Mouse (Mus musculus) forebrain, postnatal 0 days (tissue): ENCODE data around the gene Gm2115. TPM values are rescaled to one million over a fixed set of nuclear protein-coding genes. Genes with fewer than 3 reads are reported as not detected.

Experiments
- ATAC-seq: fragments of 200-750 bp; cut with Nextera tagmentation; 2 replicates; pipeline ENCODE4 v1.8.0; 2017; ENCODE audit warnings: mild to moderate bottlenecking, moderate library complexity
- DNase-seq: peaks from one replicate; pipeline ENCODE4 v3.0.0-alpha.2; 2015
- H3K27ac ChIP-seq: fragments of 300-500 bp; sonication (generic); 2 replicates; pipeline ENCODE4 v1.5.1; 2014; ENCODE audit warnings: low read depth, mild to moderate bottlenecking, antibody characterized with exemption, low read length, moderate library complexity, mixed read lengths
- H3K27me3 ChIP-seq: fragments of 300-500 bp; sonication (generic); 2 replicates; pipeline ENCODE4 v1.6.1; 2014; ENCODE audit warnings: mild to moderate bottlenecking, low read length, mixed read lengths; ENCODE audit not compliant: insufficient read depth
- H3K36me3 ChIP-seq: fragments of 300-500 bp; sonication (generic); 2 replicates; pipeline ENCODE4 v1.6.1; 2014; ENCODE audit warnings: mild to moderate bottlenecking, moderate library complexity; ENCODE audit not compliant: insufficient read depth
- H3K4me1 ChIP-seq: fragments of 300-500 bp; sonication (generic); 2 replicates; pipeline ENCODE4 v1.6.1; 2014; ENCODE audit warnings: antibody characterized with exemption; ENCODE audit not compliant: insufficient read depth
- H3K4me2 ChIP-seq: fragments of 300-500 bp; sonication (generic); 2 replicates; pipeline ENCODE4 v1.6.1; 2014; ENCODE audit warnings: low read depth, mild to moderate bottlenecking, moderate library complexity
- H3K4me3 ChIP-seq: fragments of 300-500 bp; sonication (generic); 2 replicates; pipeline ENCODE4 v1.5.1; 2014; ENCODE audit warnings: low read depth, low read length, mixed read lengths
- H3K9ac ChIP-seq: fragments of 300-500 bp; sonication (generic); 2 replicates; pipeline ENCODE4 v1.6.1; 2014; ENCODE audit warnings: mild to moderate bottlenecking
- H3K9me3 ChIP-seq: fragments of 300-500 bp; sonication (generic); 2 replicates; pipeline ENCODE4 v1.6.1; 2016; ENCODE audit warnings: low read length
- CTCF ChIP-seq: sonication (generic); IDR thresholded peaks from 2 replicates; pipeline ENCODE4 v1.5.1; 2016; ENCODE audit warnings: antibody characterized with exemption, control low read depth, low read depth
- WGBS: fragments of 180-500 bp; shearing (Covaris S2); extraction: QIAGEN DNeasy Blood & Tissue Kit; methylation state at CpG from one replicate; pipeline ENCODE4 v1.1.7; 2014; 5-methylcytosine and 5-hydroxymethylcytosine counted together
- polyA plus RNA-seq: library from polyadenylated mRNA; unstranded; fragments of >200 nt; fragmentation: Nextera tagmentation; extraction: Ambion mirVana; gene quantifications from 2 replicates; pipeline ENCODE4 v1.2.1, GENCODE M21; 2015
- total RNA-seq: library from RNA; depleted of rRNA; stranded (reverse); fragments of >200 nt; gene quantifications from 2 replicates; pipeline ENCODE4 v1.2.3, GENCODE M21; 2014; rRNA removed

Gene Gm2115
- total and polyA plus RNA-seq, 2 experiments from 2014 or later: 0.50 to 0.71 TPM

DNA sequence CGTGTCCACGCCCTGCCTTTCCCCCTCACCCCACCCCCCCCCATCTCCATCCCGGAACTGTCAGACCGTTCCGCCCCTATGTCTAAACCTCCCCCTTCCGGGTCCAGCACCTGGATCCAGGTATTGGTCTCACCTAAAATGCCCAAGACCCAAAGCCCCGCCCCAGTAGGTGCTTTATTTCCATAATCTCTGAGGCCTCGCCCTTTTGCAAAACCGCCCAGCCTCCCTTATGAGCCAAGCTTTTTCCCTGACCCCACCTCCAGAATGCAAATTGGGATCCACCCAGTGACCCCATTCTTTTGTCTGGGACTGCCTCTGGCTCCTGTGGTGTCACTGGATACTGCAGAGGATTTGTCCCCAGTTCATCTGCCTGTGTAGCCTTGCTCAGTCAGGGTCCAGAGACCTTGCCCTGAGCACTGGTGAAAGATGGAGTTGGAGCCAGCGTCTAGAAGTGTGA is 77.6 kb downstream of the Gm2115 start, which contains the start of gene Fah:
Gene Fah, minus strand, starts transcription at position 430 of the 457 bp plus-strand sequence.
- WGBS: 1% methylated on average over 10 of the region's 10 CpGs
- H3K4me1 ChIP-seq: peaks cover 10% of the 10 kb centered on the region
- peak within 1 kb of the TSS; percentile 72 for H3K4me2 ChIP-seq
- TF ChIP-seq CTCF: no peak
- H3K27me3 ChIP-seq: no peaks in the 10 kb centered on the region
- no peaks in the 10 kb centered on the region for H3K36me3 ChIP-seq
- no peaks in the 10 kb centered on the region for H3K9me3 ChIP-seq
- peak; percentile 43 for DNase-seq
- peak; percentile 21 for ATAC-seq
- H3K4me3 ChIP-seq: peak within 1 kb of the TSS; percentile 65
- H3K9ac ChIP-seq: peak within 1 kb of the TSS; percentile 81
- peak within 1 kb of the TSS; percentile 59 for H3K27ac ChIP-seq

DNA sequence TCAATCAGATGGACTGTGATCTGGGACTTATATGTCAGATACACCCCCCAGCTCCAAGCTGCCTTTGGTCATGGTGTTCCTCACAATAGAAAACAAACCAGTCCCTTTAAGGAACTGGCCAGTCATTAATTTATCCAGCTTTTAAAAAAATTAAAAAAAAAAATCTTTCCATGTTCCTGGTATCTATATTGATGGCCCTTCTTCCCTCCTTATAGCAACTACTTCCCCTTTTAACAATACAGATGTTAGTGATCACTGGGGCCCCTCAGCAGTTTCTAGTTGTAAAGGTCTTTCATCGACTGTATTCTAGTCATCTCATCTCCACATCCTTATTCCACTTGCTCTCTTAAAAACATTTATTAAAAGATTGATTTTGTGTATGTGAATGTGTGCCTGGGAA is 82.9 kb downstream of the Gm2115 start:
- TF ChIP-seq CTCF: no peak
- 96% methylated on average over 1 of the region's 1 CpGs for WGBS
- DNase-seq: no peak

DNA sequence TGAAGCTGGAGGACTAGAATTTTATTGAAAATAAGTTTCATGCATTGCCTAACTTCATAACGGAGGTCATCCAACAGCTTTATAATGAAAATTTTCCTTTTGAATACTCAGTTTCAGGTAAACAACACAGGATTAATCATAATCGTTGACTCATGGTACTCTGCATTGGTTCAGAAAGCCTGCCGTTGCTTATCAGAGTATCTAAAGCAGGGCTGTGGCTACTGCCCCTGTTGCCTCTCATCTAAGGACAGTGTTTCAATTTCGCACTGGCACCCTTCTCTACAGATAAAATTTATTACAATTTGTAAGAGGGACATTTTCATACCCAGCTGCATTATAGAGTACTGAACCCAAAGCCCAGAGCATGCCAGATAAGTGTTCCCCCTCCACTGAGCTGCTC is 83.7 kb downstream of the Gm2115 start:
- Histone ChIP-seq H3K27ac (no peak overlapping the region), H3K9ac (no peak overlapping the region), H3K36me3 (peaks cover 6% of the 10 kb centered on the region; the same call in 1 of the 2 replicates), H3K4me1 (no peaks in the 10 kb centered on the region), H3K4me3 (no peak overlapping the region), H3K27me3 (no peaks in the 10 kb centered on the region), H3K9me3 (no peaks in the 10 kb centered on the region), H3K4me2 (no peak overlapping the region)
- ATAC-seq: no peak
- TF ChIP-seq CTCF: no peak
- DNase-seq: no peak
- WGBS: 89% methylated on average over 4 of the region's 4 CpGs

More for the DNA sequence above, 82.9 kb downstream of the Gm2115 start:
- Histone ChIP-seq H3K4me3 (no peak overlapping the region), H3K27ac (no peak overlapping the region), H3K4me1 (no peaks in the 10 kb centered on the region), H3K9ac (no peak overlapping the region), H3K9me3 (no peaks in the 10 kb centered on the region), H3K27me3 (no peaks in the 10 kb centered on the region), H3K4me2 (no peak overlapping the region), H3K36me3 (no peaks in the 10 kb centered on the region)
- no peak for ATAC-seq

DNA sequence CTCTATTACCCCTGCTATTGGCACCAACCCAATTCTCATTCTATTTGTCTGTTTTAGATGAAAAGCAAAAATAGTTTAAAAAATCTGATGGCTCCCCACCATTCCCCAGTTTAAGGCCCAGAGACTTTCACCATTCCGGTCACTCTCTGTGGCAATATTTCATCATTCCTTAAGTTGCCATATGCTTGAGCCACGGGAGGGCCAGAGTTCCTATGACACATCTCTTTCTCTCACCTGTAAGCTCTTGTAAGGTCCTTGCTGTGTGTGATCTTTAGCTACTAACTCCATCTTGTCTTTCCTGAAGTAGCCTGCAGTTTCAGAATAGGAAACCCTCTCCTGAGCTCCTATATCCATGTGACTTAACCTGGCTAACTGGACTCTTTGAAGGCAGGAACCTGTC is 90.2 kb downstream of the Gm2115 start:
- no peak overlapping the region for H3K9ac ChIP-seq
- H3K4me2 ChIP-seq: no peak overlapping the region
- 94% methylated on average over 2 of the region's 2 CpGs for WGBS
- no peaks in the 10 kb centered on the region for H3K9me3 ChIP-seq
- no peak overlapping the region for H3K4me3 ChIP-seq
- H3K27me3 ChIP-seq: no peaks in the 10 kb centered on the region
- ATAC-seq: no peak
- no peaks in the 10 kb centered on the region for H3K4me1 ChIP-seq
- no peak for DNase-seq
- no peak for TF ChIP-seq CTCF
- peaks cover 16% of the 10 kb centered on the region; the same call in 1 of the 2 replicates for H3K36me3 ChIP-seq
- H3K27ac ChIP-seq: no peak overlapping the region

DNA sequence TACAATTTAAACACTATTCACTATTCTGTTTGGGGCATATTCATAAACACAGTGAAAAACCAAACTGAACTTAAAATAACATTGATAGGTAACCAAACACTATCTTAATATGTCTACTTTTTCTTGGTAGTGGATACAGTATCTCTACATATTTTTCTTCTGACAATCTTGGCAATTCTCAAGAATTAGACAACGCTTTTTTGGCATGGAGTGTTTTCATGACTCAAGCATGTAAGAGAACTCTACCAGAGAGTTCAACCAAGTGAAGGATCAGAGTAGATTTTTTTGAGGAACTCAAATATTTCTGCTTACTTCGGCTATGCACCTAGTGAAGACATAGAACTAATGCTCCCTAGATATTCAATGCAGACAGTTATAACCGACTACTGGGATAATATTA is 92.2 kb downstream of the Gm2115 start:
- no peak overlapping the region for H3K9ac ChIP-seq
- H3K27me3 ChIP-seq: no peaks in the 10 kb centered on the region
- no peaks in the 10 kb centered on the region for H3K4me1 ChIP-seq
- no peaks in the 10 kb centered on the region for H3K9me3 ChIP-seq
- H3K4me3 ChIP-seq: no peak overlapping the region
- no peak for TF ChIP-seq CTCF
- DNase-seq (no peak), ATAC-seq (no peak)
- 96% methylated on average over 3 of the region's 3 CpGs for WGBS
- H3K27ac ChIP-seq: no peak overlapping the region
- H3K36me3 ChIP-seq: peaks cover 19% of the 10 kb centered on the region; the same call in 1 of the 2 replicates
- H3K4me2 ChIP-seq: no peak overlapping the region

DNA sequence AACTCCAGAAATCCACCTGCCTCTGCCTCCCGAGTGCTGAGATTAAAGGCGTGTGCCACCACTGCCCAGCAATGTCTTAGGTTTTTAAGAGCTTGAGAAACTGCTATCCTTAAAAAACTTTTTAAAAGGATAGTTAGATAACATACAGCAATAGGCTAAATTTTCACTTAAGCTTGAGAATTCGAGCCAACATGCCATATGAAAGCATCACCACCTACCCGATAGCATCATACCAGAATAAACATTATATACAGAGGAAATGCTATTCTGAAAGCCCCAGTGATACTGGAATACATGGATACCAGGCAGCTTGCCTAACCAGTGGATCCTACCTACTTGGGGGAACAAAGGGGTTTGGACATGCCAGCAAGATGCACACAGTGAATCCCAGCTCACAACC is 95.0 kb downstream of the Gm2115 start:
- 95% methylated on average over 4 of the region's 4 CpGs for WGBS
- ATAC-seq (no peak), DNase-seq (no peak)
- no peak overlapping the region for H3K4me2 ChIP-seq
- no peak overlapping the region for H3K9ac ChIP-seq
- no peak for TF ChIP-seq CTCF
- H3K9me3 ChIP-seq: no peaks in the 10 kb centered on the region
- H3K27me3 ChIP-seq: no peaks in the 10 kb centered on the region
- H3K4me3 ChIP-seq: no peak overlapping the region
- H3K36me3 ChIP-seq: peaks cover 8% of the 10 kb centered on the region; the same call in 1 of the 2 replicates
- no peaks in the 10 kb centered on the region for H3K4me1 ChIP-seq
- H3K27ac ChIP-seq: no peak overlapping the region

DNA sequence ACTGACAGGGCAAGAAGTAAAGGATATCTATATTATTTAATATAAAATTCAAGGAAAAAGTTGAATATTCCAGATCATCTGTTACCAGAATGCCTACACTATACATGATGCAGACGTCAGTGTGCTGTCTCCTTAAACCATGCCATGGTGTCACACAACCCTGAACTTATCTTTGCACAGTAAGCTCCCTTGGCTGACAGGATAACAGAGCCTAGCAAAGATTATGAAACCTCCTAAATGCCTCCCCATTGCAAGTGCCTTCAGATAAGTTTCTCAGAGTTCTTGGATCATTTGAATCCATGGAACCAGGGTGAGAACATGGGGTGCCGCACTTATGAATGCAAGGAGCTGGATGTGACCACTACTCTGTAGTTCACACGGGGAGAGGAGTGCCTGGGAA is 103.1 kb downstream of the Gm2115 start:
- Histone ChIP-seq H3K36me3 (no peaks in the 10 kb centered on the region), H3K9ac (no peak overlapping the region), H3K4me1 (no peaks in the 10 kb centered on the region), H3K4me2 (no peak overlapping the region), H3K9me3 (no peaks in the 10 kb centered on the region), H3K27ac (no peak overlapping the region), H3K27me3 (no peaks in the 10 kb centered on the region), H3K4me3 (no peak overlapping the region)
- 84% methylated on average over 3 of the region's 3 CpGs for WGBS
- DNase-seq: no peak
- no peak for TF ChIP-seq CTCF
- ATAC-seq: no peak

Other genes starting within 250 kb of the Gm2115 start
- gene Arnt2, start 118.8 kb upstream of the Gm2115 start, total RNA-seq: 113 and 138 TPM in 2 replicates
- gene Arnt2, start 118.8 kb upstream of the Gm2115 start, polyA plus RNA-seq: 50.3 and 61.9 TPM in 2 replicates
- gene Fah, start 77.8 kb downstream of the Gm2115 start, total RNA-seq: 8.9 and 10.4 TPM in 2 replicates
- gene Fah, start 77.8 kb downstream of the Gm2115 start, polyA plus RNA-seq: 10.6 and 12.2 TPM in 2 replicates
- gene Zfand6, start 161.0 kb downstream of the Gm2115 start, total RNA-seq: 108 and 109 TPM in 2 replicates
- 137 and 152 TPM in 2 replicates for gene Zfand6, start 161.0 kb downstream of the Gm2115 start, polyA plus RNA-seq